Mouse (Mus musculus): ENCODE results near the gene Cox15.

- TF ChIP-seq POLR2A (IDR thresholded peaks at IDR 0.05; ENCODE audit: insufficient read depth, low read depth, low read length) = no peak
- TF ChIP-seq CTCF (IDR thresholded peaks at IDR 0.05) = no peak
These were observed 28.0 kb downstream of the Cox15 start for GRCm38 (mm10) chr19:43724821-43725220.
